Mouse (Mus musculus) stomach, embryonic 14.5 days (tissue): ENCODE results near the gene Hipk2. TPM values are rescaled to one million over a fixed set of nuclear protein-coding genes. Genes with fewer than 3 reads are reported as not detected.

Experiments
- ATAC-seq: fragments of 200-750 bp; cut with Nextera tagmentation; 2 replicates; pipeline ENCODE4 v1.8.0; 2017; ENCODE audit warnings: low read depth, moderate TSS enrichment; ENCODE audit not compliant: insufficient number of reproducible peaks, insufficient read depth, low FRiP score
- H3K27ac ChIP-seq: fragments of 300-500 bp; sonication (generic); 2 replicates; pipeline ENCODE4 v1.5.1; 2014; ENCODE audit warnings: mild to moderate bottlenecking, low read length, moderate library complexity, mixed read lengths
- H3K27me3 ChIP-seq: fragments of 300-500 bp; sonication (generic); 2 replicates; pipeline ENCODE4 v1.6.1; 2014; ENCODE audit warnings: low read length, control low read depth, mixed read lengths; ENCODE audit not compliant: control insufficient read depth, insufficient read depth
- H3K36me3 ChIP-seq: fragments of 300-500 bp; sonication (generic); 2 replicates; pipeline ENCODE4 v1.6.1; 2014; ENCODE audit warnings: mild to moderate bottlenecking, control low read depth, low read length, moderate library complexity, mixed read lengths; ENCODE audit not compliant: control insufficient read depth, insufficient read depth
- H3K4me1 ChIP-seq: fragments of 300-500 bp; sonication (generic); 2 replicates; pipeline ENCODE4 v1.6.1; 2014; ENCODE audit warnings: low read length, control low read depth, mixed read lengths; ENCODE audit not compliant: control insufficient read depth, insufficient read depth
- H3K4me2 ChIP-seq: fragments of 300-500 bp; sonication (generic); replicated peaks from 2 replicates; pipeline ENCODE4 v1.6.1; 2014; ENCODE audit warnings: low read depth, low read length, control low read depth
- H3K4me3 ChIP-seq: fragments of 300-500 bp; sonication (generic); 2 replicates; pipeline ENCODE4 v1.5.1; 2014; ENCODE audit warnings: low read depth, low read length, control low read depth
- H3K9ac ChIP-seq: fragments of 300-500 bp; sonication (generic); replicated peaks from 2 replicates; pipeline ENCODE4 v1.6.1; 2014; ENCODE audit warnings: low read depth, mild to moderate bottlenecking, control low read depth, low read length, moderate library complexity, mixed read lengths
- H3K9me3 ChIP-seq: fragments of 300-500 bp; sonication (generic); 2 replicates; pipeline ENCODE4 v1.6.1; 2016; ENCODE audit warnings: low read depth, low read length, control low read depth; ENCODE audit not compliant: control insufficient read depth
- WGBS: fragments of 180-500 bp; shearing (Covaris S2); extraction: QIAGEN DNeasy Blood & Tissue Kit; methylation state at CpG from one replicate; pipeline ENCODE4 v1.1.7; 2014; 5-methylcytosine and 5-hydroxymethylcytosine counted together
- polyA plus RNA-seq: library from polyadenylated mRNA; unstranded; fragments of >200 nt; fragmentation: Nextera tagmentation; extraction: Ambion mirVana; gene quantifications from 2 replicates; pipeline ENCODE4 v1.2.1, GENCODE M21; 2014

Gene Hipk2
- polyA plus RNA-seq, 1 experiment from 2014 or later: 34.3 TPM

DNA sequence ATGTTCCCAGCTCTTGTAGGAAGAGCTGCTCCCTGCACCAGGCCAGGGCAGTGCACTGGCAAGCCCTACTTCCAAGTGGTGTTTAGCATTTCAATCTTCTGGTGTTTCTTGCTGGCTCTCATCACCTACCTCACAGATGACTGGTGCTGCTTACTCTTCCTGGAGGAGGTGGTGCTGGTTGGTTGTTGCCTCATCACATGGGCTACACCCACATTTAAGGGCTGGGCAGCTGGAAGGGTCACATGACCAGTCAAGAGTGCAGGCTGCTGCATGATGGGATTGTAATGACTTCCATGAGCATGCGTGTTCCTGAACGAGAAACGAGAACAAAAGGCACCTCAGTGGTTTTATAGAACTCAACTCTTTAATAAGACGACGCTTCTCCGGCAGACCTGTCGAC, 157.3 kb downstream of the Hipk2 start:
- Histone ChIP-seq H3K27me3 (no peaks in the 10 kb centered on the region), H3K9ac (no peak overlapping the region), H3K9me3 (no peaks in the 10 kb centered on the region), H3K36me3 (peaks cover 75% of the 10 kb centered on the region), H3K4me3 (no peak overlapping the region), H3K27ac (no peak overlapping the region), H3K4me1 (no peaks in the 10 kb centered on the region), H3K4me2 (no peak overlapping the region)
- ATAC-seq: no peak
- 95% methylated on average over 7 of the region's 7 CpGs for WGBS

GRCm38 (mm10) chr6:38715881-38716280, 160.1 kb downstream of the Hipk2 start:
- Histone ChIP-seq H3K27ac (no peak overlapping the region), H3K4me3 (no peak overlapping the region), H3K36me3 (peaks cover 82% of the 10 kb centered on the region), H3K9ac (no peak overlapping the region), H3K4me1 (no peaks in the 10 kb centered on the region), H3K9me3 (no peaks in the 10 kb centered on the region), H3K4me2 (no peak overlapping the region), H3K27me3 (no peaks in the 10 kb centered on the region)
- no peak for ATAC-seq
- 89% methylated on average over 16 of the region's 16 CpGs for WGBS

DNA sequence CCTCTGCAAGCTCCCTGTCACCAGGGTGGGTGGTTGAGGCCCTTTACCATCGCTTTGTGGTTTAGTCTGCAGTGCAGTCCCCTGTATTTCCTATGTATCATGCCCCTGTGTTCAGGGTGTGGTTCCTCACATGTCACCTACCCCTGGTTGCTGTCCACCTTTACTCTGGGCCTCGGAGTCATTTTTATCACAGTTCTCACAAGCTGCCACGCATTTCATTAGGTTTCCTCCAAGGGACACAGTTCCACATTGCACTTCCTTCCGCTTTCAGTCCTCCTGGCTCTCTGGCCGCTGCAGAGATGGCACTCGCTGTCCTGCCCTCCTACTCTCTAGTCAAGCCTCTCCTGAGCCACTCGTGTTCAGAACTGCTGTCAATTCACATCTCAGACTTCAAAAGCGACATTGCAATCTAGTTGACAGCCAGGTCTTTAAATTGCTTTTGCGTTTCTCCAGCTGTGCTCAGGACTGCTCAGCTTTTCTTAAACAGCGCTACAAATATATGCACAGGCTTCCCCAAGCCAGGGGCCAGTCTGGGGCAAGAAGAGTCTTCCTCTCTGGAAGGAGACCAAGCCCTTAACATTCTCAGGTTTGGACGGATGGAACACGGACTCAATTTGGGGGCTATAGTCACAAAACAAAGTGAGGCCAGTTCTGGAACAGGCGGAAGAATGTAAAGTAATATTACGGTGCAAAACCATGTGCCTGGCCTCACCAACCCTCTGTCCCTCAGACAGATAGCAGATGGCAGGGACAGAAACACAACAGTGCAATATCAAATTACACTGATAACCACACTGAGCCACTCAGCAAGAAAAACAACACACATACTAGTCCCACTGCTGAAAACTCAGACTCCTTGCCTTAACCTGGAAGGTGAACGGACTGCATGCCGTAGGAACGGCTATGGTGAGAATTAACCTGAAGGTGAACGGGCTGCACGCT, 161.7 kb downstream of the Hipk2 start:
- peaks cover 79% of the 10 kb centered on the region for H3K36me3 ChIP-seq
- H3K27ac ChIP-seq: no peak overlapping the region

GRCm38 (mm10) chr6:38710449-38710848, 165.5 kb downstream of the Hipk2 start:
- H3K36me3 ChIP-seq: peaks cover 45% of the 10 kb centered on the region
- H3K4me3 ChIP-seq: no peak overlapping the region
- no peak overlapping the region for H3K27ac ChIP-seq
- WGBS: 84% methylated on average over 3 of the region's 3 CpGs
- no peaks in the 10 kb centered on the region for H3K27me3 ChIP-seq
- H3K4me1 ChIP-seq: no peaks in the 10 kb centered on the region
- H3K4me2 ChIP-seq: no peak overlapping the region
- no peak for ATAC-seq
- H3K9me3 ChIP-seq: no peaks in the 10 kb centered on the region
- H3K9ac ChIP-seq: no peak overlapping the region

More for the DNA sequence above, 161.7 kb downstream of the Hipk2 start:
- Histone ChIP-seq H3K4me3 (no peak overlapping the region), H3K9me3 (no peaks in the 10 kb centered on the region), H3K9ac (no peak overlapping the region), H3K27me3 (no peaks in the 10 kb centered on the region), H3K4me2 (no peak overlapping the region), H3K4me1 (no peaks in the 10 kb centered on the region)
- WGBS: 88% methylated on average over 19 of the region's 19 CpGs
- ATAC-seq: no peak

- WGBS: 76% methylated on average over 7 of the region's 7 CpGs
These were observed 171.5 kb downstream of the Hipk2 start for GRCm38 (mm10) chr6:38704264-38704984.

DNA sequence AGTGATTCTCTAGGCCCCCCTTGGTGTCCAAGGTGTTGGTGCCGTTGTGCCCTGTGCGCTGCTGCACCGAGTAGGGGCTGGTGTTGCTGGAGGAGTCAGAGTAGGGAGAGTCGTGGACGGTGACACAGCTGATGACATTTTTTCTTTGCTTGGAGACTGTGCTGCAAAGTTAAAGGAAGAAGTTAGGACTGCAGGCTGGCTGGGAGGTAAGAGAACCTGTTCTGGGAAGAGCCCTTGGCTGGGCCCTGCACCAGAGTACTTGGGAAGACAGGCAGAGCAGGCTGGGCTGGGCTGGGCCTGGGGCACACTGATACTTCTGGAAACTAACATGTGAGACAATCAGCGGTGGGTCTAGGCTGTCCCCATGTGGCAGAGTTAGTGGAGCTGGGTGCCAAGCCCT, 172.4 kb downstream of the Hipk2 start:
- H3K36me3 ChIP-seq: peaks cover 43% of the 10 kb centered on the region
- peaks cover 3% of the 10 kb centered on the region; the same call in 1 of the 2 replicates for H3K4me1 ChIP-seq

More at GRCm38 (mm10) chr6:38704264-38704984, 171.5 kb downstream of the Hipk2 start:
- Histone ChIP-seq H3K9ac (no peak overlapping the region), H3K27ac (no peak overlapping the region), H3K27me3 (no peaks in the 10 kb centered on the region), H3K4me3 (no peak overlapping the region), H3K4me1 (no peaks in the 10 kb centered on the region; the same call in 1 of the 2 replicates), H3K9me3 (no peaks in the 10 kb centered on the region), H3K36me3 (peaks cover 42% of the 10 kb centered on the region), H3K4me2 (no peak overlapping the region)
- ATAC-seq: no peak

DNA sequence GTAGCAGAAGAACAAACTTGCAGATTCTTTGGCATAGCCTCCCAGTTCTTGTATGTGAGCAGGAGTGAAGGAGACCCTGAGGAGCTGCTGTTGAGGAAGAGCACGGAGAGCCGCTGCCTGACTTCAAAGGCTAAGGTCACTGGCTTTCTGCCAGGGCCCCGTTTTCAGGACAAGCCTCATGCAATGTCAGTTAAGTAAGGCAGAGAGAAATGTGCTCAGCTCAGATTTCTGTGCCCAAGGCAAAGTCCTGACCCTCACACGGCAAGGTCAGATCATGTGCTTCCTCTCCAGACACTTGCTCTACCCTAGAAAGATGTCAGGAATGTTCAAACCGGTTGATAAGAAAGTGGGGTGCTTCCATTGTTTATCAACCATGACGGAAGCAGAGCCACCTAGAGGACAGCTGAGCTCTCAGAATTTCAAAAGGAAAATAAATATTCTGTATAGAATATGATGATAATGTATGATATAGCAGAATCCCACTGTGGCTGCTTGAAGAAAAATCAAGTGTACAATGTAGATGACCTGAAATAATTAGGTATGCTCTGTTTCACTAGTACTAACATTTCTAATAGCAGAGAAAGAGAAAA, 173.1 kb downstream of the Hipk2 start:
- Histone ChIP-seq H3K4me1 (peaks cover 6% of the 10 kb centered on the region; the same call in 1 of the 2 replicates), H3K4me2 (no peak overlapping the region)
- ATAC-seq: no peak

More for the DNA sequence above, 172.4 kb downstream of the Hipk2 start:
- 93% methylated on average over 6 of the region's 6 CpGs for WGBS
- ATAC-seq: no peak
- no peak overlapping the region for H3K27ac ChIP-seq
- no peak overlapping the region for H3K4me2 ChIP-seq
- H3K9ac ChIP-seq: no peak overlapping the region
- H3K27me3 ChIP-seq: no peaks in the 10 kb centered on the region
- no peak overlapping the region for H3K4me3 ChIP-seq
- no peaks in the 10 kb centered on the region for H3K9me3 ChIP-seq

GRCm38 (mm10) chr6:38701421-38701820, 174.5 kb downstream of the Hipk2 start:
- H3K4me1 ChIP-seq: peaks cover 6% of the 10 kb centered on the region; the same call in 1 of the 2 replicates
- no peaks in the 10 kb centered on the region for H3K27me3 ChIP-seq
- H3K9ac ChIP-seq: no peak overlapping the region
- H3K9me3 ChIP-seq: no peaks in the 10 kb centered on the region
- no peak overlapping the region for H3K27ac ChIP-seq
- no peak for ATAC-seq
- H3K4me3 ChIP-seq: no peak overlapping the region
- 65% methylated on average over 2 of the region's 2 CpGs for WGBS
- H3K36me3 ChIP-seq: peaks cover 53% of the 10 kb centered on the region
- H3K4me2 ChIP-seq: no peak overlapping the region

More for the DNA sequence above, 173.1 kb downstream of the Hipk2 start:
- Histone ChIP-seq H3K27me3 (no peaks in the 10 kb centered on the region), H3K9me3 (no peaks in the 10 kb centered on the region), H3K9ac (no peak overlapping the region), H3K27ac (no peak overlapping the region), H3K36me3 (peaks cover 47% of the 10 kb centered on the region), H3K4me3 (no peak overlapping the region)
- 31% methylated on average over 6 of the region's 6 CpGs for WGBS
